Mouse (Mus musculus) heart, postnatal 10 days (tissue): ENCODE data around the gene Depdc1b. TPM values are rescaled to one million over a fixed set of nuclear protein-coding genes. Genes with fewer than 3 reads are reported as not detected.

Experiments used
- DNase-seq, 2 experiments: peaks; one replicate each; pipeline ENCODE4 v3.0.0; 2021
- intact Hi-C: fragments of 180-260 bp; cut with DNase I; formaldehyde crosslinking; loops from one replicate; pipeline ENCODE4 v1.15.1; 2025
- total RNA-seq, 2 experiments: library from RNA; stranded (reverse); gene quantifications; 2 replicates each; pipeline ENCODE4 v1.2.3; 2021

Gene Depdc1b
- total RNA-seq, 2 experiments from 2014 or later, result 2.3 to 2.5 TPM

DNA sequence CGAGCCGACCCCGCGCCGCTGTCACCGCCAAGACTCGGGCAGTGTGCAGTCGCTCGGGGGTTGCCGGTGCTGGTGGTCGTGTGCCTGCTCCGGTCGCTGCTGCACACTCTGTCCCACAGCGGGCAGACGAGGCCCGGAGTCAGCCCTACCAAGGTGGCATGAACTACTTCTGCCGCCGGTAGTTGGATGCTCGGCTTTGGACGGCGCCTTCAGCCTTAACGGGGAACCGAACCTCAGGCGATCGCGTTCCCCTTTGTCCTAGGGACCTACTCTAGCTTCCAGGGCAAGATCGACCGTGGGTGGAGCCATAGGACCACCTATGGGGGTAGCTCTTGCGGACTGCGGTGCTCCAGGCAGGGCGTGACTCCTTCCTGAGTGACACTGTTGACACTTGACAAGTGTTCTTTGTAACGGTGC, 363 bp downstream of the Depdc1b start:
- peak in 1 of 2 experiments; percentile 13 for DNase-seq
- intact Hi-C loops, result loop anchor here (5.0 kb wide), 1 partner anchor 104 kb away; the partner anchor contains the start of gene Elovl7

DNA sequence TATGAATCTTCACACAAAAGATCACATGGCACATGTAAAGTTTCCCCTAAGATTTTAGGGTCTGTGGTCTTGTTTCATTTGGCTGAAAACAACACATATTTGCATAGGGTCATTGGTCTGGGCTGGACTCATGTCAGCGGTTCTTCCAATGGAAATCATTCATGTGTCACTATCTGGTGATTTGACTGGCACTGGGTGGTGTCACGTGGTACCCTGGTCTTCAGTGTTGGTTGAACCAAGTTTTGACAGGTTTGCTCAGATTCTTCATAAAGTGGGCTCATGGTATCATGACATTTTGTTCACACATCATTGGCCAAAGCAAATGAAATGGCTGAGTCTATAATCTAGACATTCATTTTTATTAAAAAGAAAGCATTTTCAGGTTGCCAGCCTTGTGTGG, 1.3 kb downstream of the Depdc1b start:
- DNase-seq, result no peak
- intact Hi-C loops, result loop anchor here (5.0 kb wide), 1 partner anchor 105 kb away; the partner anchor contains the start of gene Elovl7

DNA sequence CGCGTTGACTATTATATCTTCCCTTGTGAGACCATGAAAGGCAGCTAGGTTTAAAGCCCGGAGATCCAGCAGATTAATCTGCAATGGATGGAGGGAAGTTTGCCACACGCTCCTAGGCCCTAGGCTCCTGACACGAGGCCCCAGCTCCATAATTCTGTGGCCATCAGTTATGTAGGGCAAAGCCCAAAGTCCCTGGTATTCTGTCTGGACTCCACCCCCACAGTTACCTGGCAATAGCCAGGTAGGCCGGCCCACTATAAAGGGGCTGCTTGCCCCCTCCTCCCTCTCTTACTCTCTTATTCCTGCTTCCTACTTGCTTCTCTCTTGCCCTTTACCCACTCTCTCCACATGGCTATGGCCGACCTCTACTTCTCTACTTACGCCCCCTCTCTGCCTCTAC, 2.9 kb downstream of the Depdc1b start:
- intact Hi-C loops, result loop anchor here (5.0 kb wide), 1 partner anchor 107 kb away; the partner anchor contains the start of gene Elovl7
- no peak for DNase-seq

DNA sequence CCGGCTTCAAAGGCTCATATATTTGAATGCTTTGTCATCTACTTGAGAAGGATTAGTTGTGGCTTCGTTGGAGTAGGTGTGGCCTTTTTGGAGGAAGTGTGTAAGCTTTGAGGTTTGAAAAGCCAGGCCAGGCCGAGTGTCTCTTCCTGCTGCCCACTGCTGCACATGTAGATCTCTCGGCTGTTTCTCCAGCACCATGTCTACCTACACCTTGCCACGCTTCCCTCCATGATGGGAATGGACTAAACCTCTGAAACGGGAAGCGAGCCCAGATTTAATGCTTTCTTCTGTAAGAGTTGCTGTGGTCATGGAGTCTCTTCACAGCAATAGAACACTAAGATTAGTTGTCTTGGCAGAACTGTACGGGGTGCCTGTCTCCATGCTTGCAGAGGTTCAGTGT, 4.1 kb downstream of the Depdc1b start:
- intact Hi-C loops, result no loop called here
- no peak for DNase-seq

- intact Hi-C loops, result no loop called here
- no peak for DNase-seq
Observed at GRCm38 (mm10) chr13:108322466-108322865, 6.3 kb downstream of the Depdc1b start.

DNA sequence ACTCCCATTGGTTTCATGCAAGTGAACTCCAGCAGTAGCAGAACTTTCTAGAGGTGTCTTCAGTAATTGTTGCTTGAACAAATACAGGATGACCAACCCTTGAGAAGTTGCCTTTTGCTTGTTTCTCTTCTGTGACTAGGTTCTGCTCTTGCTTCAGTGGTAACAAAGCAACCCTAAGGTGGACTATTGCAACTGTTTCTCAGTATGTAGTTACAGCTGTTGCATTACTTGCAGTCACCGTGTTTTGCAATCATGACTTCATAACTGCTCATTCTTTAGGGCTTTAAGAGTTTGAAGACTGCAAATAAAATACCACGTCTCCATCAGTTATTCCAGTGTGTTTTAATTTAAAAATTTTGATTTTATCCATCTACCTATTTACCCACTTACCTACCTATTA, 7.2 kb downstream of the Depdc1b start:
- DNase-seq, result no peak
- intact Hi-C loops, result no loop called here

- DNase-seq, result no peak
- intact Hi-C loops, result no loop called here
Observed at GRCm38 (mm10) chr13:108323866-108324829, 8.0 kb downstream of the Depdc1b start.

GRCm38 (mm10) chr13:108325871-108326270, 9.7 kb downstream of the Depdc1b start:
- no peak for DNase-seq
- intact Hi-C loops, result loop anchor here (5.0 kb wide), 1 partner anchor 999 kb away; no protein-coding TSS in a partner anchor

- intact Hi-C loops, result loop anchor here (5.0 kb wide), 1 partner anchor 999 kb away; no protein-coding TSS in a partner anchor
- no peak for DNase-seq
Observed at GRCm38 (mm10) chr13:108326351-108326750, 10.2 kb downstream of the Depdc1b start.

GRCm38 (mm10) chr13:108327047-108327446, 10.9 kb downstream of the Depdc1b start:
- intact Hi-C loops, result loop anchor here (5.0 kb wide), 1 partner anchor 1000 kb away; no protein-coding TSS in a partner anchor
- no peak for DNase-seq

GRCm38 (mm10) chr13:108328406-108329180, 12.5 kb downstream of the Depdc1b start:
- no peak for DNase-seq
- intact Hi-C loops, result loop anchor here (1.0 to 5.0 kb wide), 3 partner anchors 137 to 1001 kb away; no protein-coding TSS in a partner anchor

GRCm38 (mm10) chr13:108329693-108330092, 13.6 kb downstream of the Depdc1b start:
- intact Hi-C loops, result loop anchor here (1.0 to 5.0 kb wide), 3 partner anchors 138 to 1002 kb away; no protein-coding TSS in a partner anchor
- DNase-seq, result peak; percentile 5 to 13

DNA sequence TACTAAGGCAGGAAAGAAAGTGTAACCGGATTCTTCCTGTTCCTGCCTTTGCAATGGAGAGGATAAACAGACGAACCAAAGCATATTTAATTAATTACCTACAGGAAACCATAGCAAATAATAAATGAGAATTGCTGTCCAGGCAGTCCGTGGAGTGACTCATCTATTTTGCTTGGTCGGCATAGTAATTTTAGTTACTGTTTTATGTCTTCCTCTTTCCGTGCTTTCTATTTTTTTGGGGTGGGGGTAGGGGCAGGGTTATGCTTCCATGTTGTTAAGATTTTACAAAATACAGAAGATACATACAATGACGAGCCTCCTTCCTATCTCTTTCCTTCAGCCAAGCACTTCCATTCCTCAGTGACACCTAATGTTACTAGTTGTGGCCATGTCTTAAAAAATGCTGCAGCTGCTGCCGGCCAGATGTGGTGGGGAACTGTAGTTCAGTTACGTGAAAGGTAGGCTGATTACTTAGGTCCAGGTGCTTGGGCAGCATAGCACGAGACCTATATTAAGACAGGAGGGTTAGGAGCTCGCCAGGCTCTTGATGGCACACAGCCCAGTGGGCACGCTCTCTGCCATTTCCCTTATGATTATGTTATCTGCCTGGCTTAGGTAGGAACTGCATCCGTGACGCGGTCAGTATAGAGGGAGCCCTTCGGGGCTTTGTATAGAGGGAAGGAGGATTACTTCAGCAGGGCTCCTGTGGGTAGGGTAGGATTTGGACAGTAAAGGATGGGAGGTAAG, 19.3 kb downstream of the Depdc1b start:
- intact Hi-C loops, result no loop called here
- no peak for DNase-seq

- intact Hi-C loops, result no loop called here
- DNase-seq, result no peak
Observed at GRCm38 (mm10) chr13:108336192-108336591, 20.1 kb downstream of the Depdc1b start.

DNA sequence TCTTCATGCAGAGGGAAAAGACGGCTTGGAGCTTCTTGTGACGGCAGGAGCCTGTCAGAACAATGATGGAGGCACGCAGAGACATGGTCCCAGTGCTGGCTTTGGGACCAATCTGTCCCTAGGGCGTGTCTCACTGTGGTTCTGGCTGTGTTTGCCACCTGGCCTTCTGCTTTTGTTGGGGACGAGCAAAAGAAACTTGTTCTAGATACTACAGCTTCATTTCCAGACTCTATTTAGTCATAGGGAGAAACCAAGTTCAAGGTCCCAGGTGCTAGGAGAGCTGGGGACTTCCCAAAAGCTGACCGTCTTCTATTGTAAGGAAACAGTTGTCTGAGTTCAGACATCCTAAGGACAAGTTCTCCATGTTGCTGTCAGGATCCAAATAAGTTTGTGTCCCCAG, 21.2 kb downstream of the Depdc1b start:
- intact Hi-C loops, result no loop called here
- DNase-seq, result no peak

DNA sequence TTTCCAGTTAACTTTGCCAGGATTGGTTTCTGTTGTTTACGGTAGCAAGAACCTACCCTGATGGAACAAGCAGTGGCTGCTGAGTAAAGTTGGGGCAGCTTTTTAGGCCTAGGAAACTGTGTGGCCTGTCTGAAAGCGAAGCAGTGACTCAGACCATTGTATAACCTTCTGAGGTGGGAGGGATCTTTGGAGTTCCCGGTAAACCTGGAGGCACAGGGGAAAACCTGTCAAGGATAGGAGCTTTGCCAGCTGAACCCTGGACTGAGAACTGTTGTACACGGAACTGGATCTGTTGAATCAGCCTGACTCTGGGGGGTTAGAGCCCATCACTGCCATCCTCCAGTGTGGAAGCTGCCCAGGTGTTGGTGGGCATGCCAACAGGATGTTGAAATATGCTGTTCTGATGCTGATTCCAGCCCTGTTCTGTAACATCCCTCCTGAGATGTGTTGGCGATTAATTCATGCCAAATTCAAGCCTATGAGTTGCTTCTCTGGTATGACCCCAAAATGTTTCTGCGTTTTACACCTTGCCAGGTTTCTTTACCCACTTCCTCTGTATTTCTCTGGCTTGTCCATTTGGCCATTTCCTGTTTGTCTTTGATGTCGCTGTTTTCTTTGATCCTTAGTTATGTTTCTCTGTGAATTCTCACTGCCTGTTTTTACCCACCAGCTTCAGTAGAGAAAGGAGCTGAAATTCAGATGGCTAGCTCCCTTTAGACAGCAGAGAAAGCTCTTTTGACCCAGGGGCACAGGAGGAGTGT, 22.1 kb downstream of the Depdc1b start:
- intact Hi-C loops, result no loop called here
- DNase-seq, result no peak

DNA sequence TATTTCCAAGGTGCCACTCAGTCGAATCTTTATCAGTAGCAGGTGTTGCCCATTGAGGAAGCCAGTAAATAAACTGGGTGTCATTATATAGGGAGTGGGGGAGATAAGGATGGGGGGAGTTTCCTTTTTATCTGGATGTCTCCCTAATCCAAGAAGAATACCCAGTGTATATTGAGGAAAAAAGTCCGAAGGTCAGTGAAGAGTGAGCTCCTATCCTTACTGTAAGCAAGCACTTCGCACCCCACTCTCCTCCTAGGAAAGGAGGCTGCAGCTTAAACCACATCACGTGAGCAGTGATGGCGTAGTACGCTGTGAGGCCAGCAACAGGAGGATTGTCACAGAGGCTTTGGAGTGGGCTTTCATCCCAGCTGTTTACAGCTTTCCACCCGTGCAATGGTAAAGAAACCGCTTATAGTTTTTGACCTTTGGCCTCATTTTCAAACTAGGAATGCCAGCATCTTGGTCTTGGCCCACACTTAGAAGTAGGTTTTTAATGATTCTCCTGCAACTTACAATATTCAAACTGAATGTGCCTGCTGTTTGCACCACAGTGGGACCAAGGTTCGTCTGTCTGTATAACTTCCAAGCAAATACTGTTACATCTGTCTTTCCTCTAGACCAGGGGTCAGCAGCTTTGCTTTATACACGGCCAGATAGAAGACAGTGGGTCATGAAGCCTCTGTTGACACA, 23.9 kb downstream of the Depdc1b start:
- DNase-seq, result no peak
- intact Hi-C loops, result no loop called here

DNA sequence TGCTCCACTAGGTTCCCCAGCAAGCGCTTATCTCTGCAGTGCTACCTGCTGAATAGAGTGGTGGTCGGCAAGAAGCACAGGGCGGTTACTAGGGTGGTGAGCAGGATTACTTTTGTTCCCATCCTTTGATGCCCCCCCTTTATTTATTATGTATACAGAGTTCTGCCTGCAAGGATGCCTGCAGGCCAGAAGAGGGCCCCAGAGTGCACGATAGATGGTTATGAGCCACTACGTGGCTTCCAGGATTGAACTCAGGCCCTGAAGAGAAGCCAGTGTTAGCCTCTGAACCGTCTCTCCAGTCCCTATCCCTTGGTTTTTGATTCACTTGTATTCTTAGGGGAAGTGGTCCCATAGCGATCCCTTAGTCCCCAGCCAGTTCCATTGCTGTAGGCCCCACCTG, 25.5 kb downstream of the Depdc1b start:
- intact Hi-C loops, result no loop called here
- DNase-seq, result no peak

DNA sequence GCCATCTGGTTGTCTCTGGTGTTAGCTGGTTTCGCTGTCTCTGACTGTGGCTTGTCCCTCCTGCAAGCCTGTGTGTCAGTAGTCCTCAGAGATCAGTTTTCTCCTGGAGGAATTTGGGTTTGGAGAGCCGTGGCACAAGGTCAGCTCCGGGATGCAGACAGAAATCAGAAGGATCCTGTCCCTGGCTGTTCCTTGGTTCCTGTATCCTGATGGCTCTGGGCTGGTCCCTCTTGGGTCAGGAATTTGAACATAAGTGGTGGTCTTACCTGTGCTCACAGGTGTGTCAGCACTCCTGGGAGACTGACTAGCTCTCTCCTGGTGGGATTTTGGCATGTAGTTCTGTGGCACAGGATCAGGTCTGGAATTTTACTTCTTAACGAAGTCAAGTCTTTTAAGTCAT, 29.6 kb downstream of the Depdc1b start:
- intact Hi-C loops, result loop anchor here (2.0 kb wide), 1 partner anchor 867 kb away; no protein-coding TSS in a partner anchor
- DNase-seq, result no peak
